Mouse (Mus musculus): ENCODE data around the gene Mettl18. TPM values are rescaled to one million over a fixed set of nuclear protein-coding genes. Genes with fewer than 3 reads are reported as not detected.
A peak's percentile ranks its signal among the peaks of the same experiment; 100 is the strongest.

The Mettl18 gene
- polyA plus RNA-seq, 1 experiment from 2014 or later, result 4.2 TPM

- no peak overlapping the region for H3K27ac ChIP-seq (replicated peaks)
- 48% methylated on average over 3 of the region's 3 CpGs for WGBS (ENCODE audit: insufficient replicate concordance)
- ATAC-seq (ENCODE audit: insufficient read depth), result 0 out of 2 replicates have a peak, but pooled peaks have one; percentile 28
- no peaks in the 10 kb centered on the region for H3K27me3 ChIP-seq
- H3K4me1 ChIP-seq (replicated peaks), result no peaks in the 10 kb centered on the region
- H3K4me3 ChIP-seq (replicated peaks), result no peak overlapping the region
- no peaks in the 10 kb centered on the region for H3K36me3 ChIP-seq (replicated peaks)
- H3K9ac ChIP-seq, result no peak overlapping the region
- no peaks in the 10 kb centered on the region for H3K9me3 ChIP-seq (replicated peaks)
- no peak overlapping the region for H3K4me2 ChIP-seq
Observed at GRCm38 (mm10) chr1:164043549-164043948, 48.9 kb downstream of the Mettl18 start.

Other genes starting within 250 kb of the Mettl18 start
- gene Kifap3, start 215.3 kb upstream of the Mettl18 start, polyA plus RNA-seq (2015; fragmentation: Nextera tagmentation; extraction: Ambion mirVana), result 1.9 and 2.0 TPM in 2 replicates
- gene Scyl3, start 65.8 kb upstream of the Mettl18 start, polyA plus RNA-seq (2015; fragmentation: Nextera tagmentation; extraction: Ambion mirVana), result 8.4 and 9.3 TPM in 2 replicates
- gene BC055324, start 93 bp upstream of the Mettl18 start, polyA plus RNA-seq (2015; fragmentation: Nextera tagmentation; extraction: Ambion mirVana), result 8.7 and 9.6 TPM in 2 replicates
- gene Sele, start 53.3 kb downstream of the Mettl18 start, polyA plus RNA-seq (2015; fragmentation: Nextera tagmentation; extraction: Ambion mirVana), result 0.05 TPM in 1 of 2 replicates, not detected in the other
- gene Sell, start 67.1 kb downstream of the Mettl18 start, polyA plus RNA-seq (2015; fragmentation: Nextera tagmentation; extraction: Ambion mirVana), result 10.9 and 11.8 TPM in 2 replicates
- 0.60 and 0.61 TPM in 2 replicates for gene Selp, start 120.4 kb downstream of the Mettl18 start, polyA plus RNA-seq (2015; fragmentation: Nextera tagmentation; extraction: Ambion mirVana)
- gene F5, start 156.9 kb downstream of the Mettl18 start, polyA plus RNA-seq (2015; fragmentation: Nextera tagmentation; extraction: Ambion mirVana), result 11.2 and 13.4 TPM in 2 replicates